Mouse (Mus musculus) kidney, postnatal 0 days (tissue): Measurements from ENCODE around the gene Zfp318. TPM values are rescaled to one million over a fixed set of nuclear protein-coding genes. Genes with fewer than 3 reads are reported as not detected.

Source experiments
- ATAC-seq: fragments of 200-750 bp; cut with Nextera tagmentation; replicated peaks from 2 replicates; pipeline ENCODE4 v1.8.0; 2017; ENCODE audit warnings: low read depth, moderate number of reproducible peaks, moderate TSS enrichment, moderate library complexity; ENCODE audit not compliant: low FRiP score
- DNase-seq: peaks from one replicate; pipeline ENCODE4 v3.0.0-alpha.2; 2016; ENCODE audit warnings: low spot score
- H3K27ac ChIP-seq: fragments of 300-500 bp; sonication (generic); 2 replicates; pipeline ENCODE4 v1.5.1; 2014; ENCODE audit warnings: mild to moderate bottlenecking
- H3K27me3 ChIP-seq: fragments of 300-500 bp; sonication (generic); 2 replicates; pipeline ENCODE4 v1.6.1; 2014; ENCODE audit warnings: low read length, mixed read lengths; ENCODE audit not compliant: insufficient read depth
- H3K36me3 ChIP-seq: fragments of 300-500 bp; sonication (generic); 2 replicates; pipeline ENCODE4 v1.6.1; 2014; ENCODE audit warnings: low read length, mixed read lengths; ENCODE audit not compliant: insufficient read depth
- H3K4me1 ChIP-seq: fragments of 300-500 bp; sonication (generic); replicated peaks from 2 replicates; pipeline ENCODE4 v1.6.1; 2014; ENCODE audit warnings: antibody characterized with exemption, low read length, mixed read lengths; ENCODE audit not compliant: insufficient read depth
- H3K4me2 ChIP-seq: fragments of 300-500 bp; sonication (generic); 2 replicates; pipeline ENCODE4 v1.6.1; 2014; ENCODE audit warnings: mild to moderate bottlenecking, low read length, moderate library complexity, mixed read lengths
- H3K4me3 ChIP-seq: fragments of 300-500 bp; sonication (generic); replicated peaks from 2 replicates; pipeline ENCODE4 v1.5.1; 2014; ENCODE audit warnings: low read depth, low read length
- H3K9ac ChIP-seq: fragments of 300-500 bp; sonication (generic); 2 replicates; pipeline ENCODE4 v1.6.1; 2014; ENCODE audit warnings: low read depth, low read length
- H3K9me3 ChIP-seq: fragments of 300-500 bp; sonication (generic); replicated peaks from 2 replicates; pipeline ENCODE4 v1.6.1; 2016; ENCODE audit warnings: low read length, inconsistent platforms, mixed read lengths
- CTCF ChIP-seq: IDR thresholded peaks from 2 replicates; pipeline ENCODE4 v1.5.1; 2016; ENCODE audit warnings: antibody characterized with exemption, low read depth, mild to moderate bottlenecking, moderate library complexity
- WGBS: fragments of 180-500 bp; shearing (Covaris S2); extraction: QIAGEN DNeasy Blood & Tissue Kit; methylation state at CpG from one replicate; pipeline ENCODE4 v1.1.7; 2014; 5-methylcytosine and 5-hydroxymethylcytosine counted together
- polyA plus RNA-seq: library from polyadenylated mRNA; unstranded; fragments of >200 nt; fragmentation: Nextera tagmentation; extraction: Ambion mirVana; gene quantifications from 2 replicates; pipeline ENCODE4 v1.2.1, GENCODE M21; 2015

Zfp318 gene
- 6.3 and 7.6 TPM in 2 replicates for polyA plus RNA-seq

DNA sequence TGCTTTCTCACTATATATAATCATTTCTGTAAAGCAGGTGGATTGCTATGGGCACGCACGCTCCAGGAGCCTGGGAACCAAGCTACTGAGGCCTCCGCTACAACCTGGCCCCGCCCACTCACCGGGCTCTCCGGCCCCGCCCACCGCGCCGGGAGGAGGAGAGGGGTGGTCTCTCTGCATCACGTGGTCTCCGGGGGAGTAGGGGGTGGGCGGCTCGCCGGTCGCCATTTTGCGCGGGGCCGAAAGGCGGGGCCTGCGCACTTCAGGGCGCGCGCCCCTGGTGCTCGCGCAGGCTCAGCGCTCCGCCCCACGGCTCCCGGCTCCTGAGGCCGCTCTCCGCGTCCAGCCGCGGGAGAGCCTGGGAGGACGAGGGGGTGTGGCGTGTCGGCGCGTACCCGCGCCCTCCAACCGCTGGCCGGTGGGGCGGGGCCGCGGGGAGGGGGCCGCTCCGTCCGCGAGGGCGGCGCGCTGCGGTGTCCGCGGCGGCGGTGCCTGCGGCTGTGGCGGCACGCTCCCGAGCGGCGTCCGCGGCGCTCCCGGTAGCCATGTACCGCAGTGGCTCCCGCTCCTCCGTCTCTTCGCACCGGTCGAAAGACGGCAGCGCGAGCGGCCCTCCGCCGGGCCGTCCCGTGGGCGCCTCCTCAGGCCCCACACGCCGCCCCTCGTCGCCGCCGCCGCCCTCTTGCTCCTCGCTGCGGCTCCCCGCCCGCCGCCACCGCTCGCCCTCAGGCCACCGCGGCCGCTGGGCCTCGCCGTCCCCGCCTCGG is at the start of gene Zfp318:
Zfp318 (plus strand) TSS at position 438 of the 767 bp plus-strand sequence.
- under 1% methylated on average over 61 of the region's 105 CpGs for WGBS

DNA sequence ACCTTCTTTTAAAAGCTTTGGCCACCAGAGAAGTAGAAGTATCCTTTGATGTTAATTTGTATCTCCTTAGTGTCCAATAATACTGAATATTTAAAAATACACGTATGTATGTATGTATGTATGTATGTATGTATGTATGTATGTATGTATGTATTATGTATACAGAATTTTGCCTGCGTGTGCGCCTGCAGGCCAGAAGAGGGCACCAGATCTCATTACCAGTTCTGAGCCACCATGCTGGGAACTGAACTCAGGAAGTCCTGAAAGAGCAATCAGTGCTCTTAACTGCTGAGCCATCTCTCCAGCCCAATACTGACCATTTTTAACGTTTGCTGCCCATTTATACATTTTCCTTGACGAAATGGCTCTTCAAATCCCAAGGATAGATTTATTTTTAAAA is 47.1 kb upstream of the Zfp318 start:
- no peak for ATAC-seq
- peak; percentile 65 for TF ChIP-seq CTCF
- H3K27ac ChIP-seq: no peak overlapping the region
- H3K27me3 ChIP-seq: no peaks in the 10 kb centered on the region
- H3K4me3 ChIP-seq: no peak overlapping the region
- no peaks in the 10 kb centered on the region for H3K4me1 ChIP-seq
- H3K4me2 ChIP-seq: no peak overlapping the region
- H3K36me3 ChIP-seq: no peaks in the 10 kb centered on the region
- no peaks in the 10 kb centered on the region for H3K9me3 ChIP-seq
- WGBS: 28% methylated on average over 5 of the region's 5 CpGs
- DNase-seq: no peak
- H3K9ac ChIP-seq: no peak overlapping the region

More for the DNA sequence above, at the start of gene Zfp318:
- Histone ChIP-seq H3K27ac (peak within 1 kb of the TSS; percentile 88), H3K4me3 (peak within 1 kb of the TSS; percentile 97), H3K4me2 (peak within 1 kb of the TSS; percentile 63), H3K27me3 (no peaks in the 10 kb centered on the region), H3K4me1 (peaks cover 5% of the 10 kb centered on the region; the same call in 1 of the 2 replicates), H3K9me3 (no peaks in the 10 kb centered on the region), H3K36me3 (0 out of 2 replicates have a peak, but pooled peaks cover 6% of the 10 kb centered on the region), H3K9ac (peak within 1 kb of the TSS; percentile 93)
- DNase-seq (peak; percentile 98), ATAC-seq (peak; percentile 99)
- TF ChIP-seq CTCF: peak; percentile 28

DNA sequence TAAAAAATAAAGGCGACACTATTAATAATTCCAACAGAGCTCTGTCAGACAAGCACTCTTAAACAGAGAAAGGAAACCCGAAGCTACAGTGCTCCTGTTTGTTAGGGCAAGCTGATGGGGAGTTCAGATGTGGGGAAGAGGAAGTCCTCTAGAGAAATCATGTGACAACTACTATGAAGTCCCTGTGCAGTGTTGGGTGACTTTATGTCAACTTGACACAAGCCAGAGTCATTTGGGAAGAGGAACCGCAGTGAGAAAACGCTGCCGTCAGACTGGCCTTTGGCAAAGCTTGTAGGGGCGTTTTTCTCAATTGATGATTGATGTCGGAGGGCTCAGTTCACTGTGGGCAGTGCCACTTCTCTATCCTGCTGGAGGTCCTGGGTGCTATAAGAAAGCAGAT is 42.3 kb upstream of the Zfp318 start:
- Histone ChIP-seq H3K4me1 (no peaks in the 10 kb centered on the region), H3K4me2 (no peak overlapping the region), H3K27me3 (no peaks in the 10 kb centered on the region), H3K9me3 (no peaks in the 10 kb centered on the region), H3K36me3 (no peaks in the 10 kb centered on the region), H3K9ac (no peak overlapping the region), H3K4me3 (no peak overlapping the region), H3K27ac (no peak overlapping the region)
- ATAC-seq (no peak), DNase-seq (no peak)
- no peak for TF ChIP-seq CTCF
- WGBS: 77% methylated on average over 7 of the region's 7 CpGs

DNA sequence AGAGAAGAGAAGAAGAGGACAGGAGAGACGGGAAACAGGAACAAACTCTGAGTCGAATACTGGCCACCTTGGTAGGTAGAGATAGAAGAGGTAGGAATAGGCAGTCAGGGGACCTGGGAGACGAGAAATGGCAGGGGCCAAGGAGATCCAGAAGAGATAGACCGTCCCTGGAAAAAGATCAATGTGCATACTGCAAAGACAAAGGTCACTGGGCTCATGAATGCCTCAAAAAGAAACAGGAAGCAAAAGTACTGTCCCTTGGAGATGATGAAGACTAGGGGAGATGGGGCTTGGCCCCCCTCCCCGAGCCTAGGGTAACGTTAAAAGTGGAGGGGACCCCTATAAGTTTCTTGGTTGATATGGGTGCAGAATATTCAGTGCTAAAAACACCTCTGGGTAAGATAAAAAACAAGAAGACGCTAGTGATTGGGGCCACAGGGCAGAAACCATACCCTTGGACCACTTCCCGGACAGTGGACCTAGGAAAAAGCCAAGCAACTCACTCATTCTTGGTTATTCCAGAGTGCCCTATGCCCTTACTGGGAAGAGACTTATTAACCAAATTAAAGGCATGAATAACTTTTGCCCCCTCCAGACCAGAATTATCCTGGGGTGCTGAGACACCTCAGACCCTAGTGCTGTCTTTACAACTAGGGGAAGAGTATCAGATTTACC is 32.4 kb upstream of the Zfp318 start:
- no peak overlapping the region for H3K4me2 ChIP-seq
- no peak overlapping the region for H3K27ac ChIP-seq
- H3K27me3 ChIP-seq: no peaks in the 10 kb centered on the region
- no peaks in the 10 kb centered on the region; the same call in 1 of the 2 replicates for H3K9me3 ChIP-seq
- 83% methylated on average over 8 of the region's 8 CpGs for WGBS
- H3K4me3 ChIP-seq: no peak overlapping the region
- no peak overlapping the region for H3K9ac ChIP-seq
- no peaks in the 10 kb centered on the region for H3K36me3 ChIP-seq
- DNase-seq (no peak), ATAC-seq (no peak)
- no peak for TF ChIP-seq CTCF
- H3K4me1 ChIP-seq: no peaks in the 10 kb centered on the region

DNA sequence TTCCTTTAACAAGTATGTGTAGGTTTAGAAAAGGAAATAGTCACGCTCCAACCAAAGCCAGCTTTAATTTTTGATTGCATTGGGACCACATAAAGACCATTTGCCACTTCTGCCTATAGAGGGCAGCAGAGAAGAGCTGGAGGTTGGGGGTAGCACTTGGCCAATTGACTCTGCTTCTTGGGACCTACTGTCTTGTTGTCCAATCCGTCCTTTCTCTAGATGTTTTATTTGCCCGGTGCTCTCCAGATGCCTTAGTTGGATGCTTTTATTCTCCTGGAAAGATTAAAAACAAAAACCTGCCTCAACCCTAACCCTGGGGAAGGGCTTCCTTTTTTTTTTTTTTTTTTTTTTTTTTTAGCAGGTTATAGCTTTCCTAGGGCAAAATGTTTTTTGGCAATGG is 11.7 kb upstream of the Zfp318 start:
- no peak overlapping the region for H3K4me3 ChIP-seq
- DNase-seq: no peak
- no peak overlapping the region for H3K9ac ChIP-seq
- no peak for ATAC-seq
- no peaks in the 10 kb centered on the region for H3K9me3 ChIP-seq
- TF ChIP-seq CTCF: peak; percentile 54
- no peak overlapping the region for H3K4me2 ChIP-seq
- 75% methylated on average over 3 of the region's 3 CpGs for WGBS
- no peaks in the 10 kb centered on the region for H3K36me3 ChIP-seq
- H3K4me1 ChIP-seq: no peaks in the 10 kb centered on the region
- no peaks in the 10 kb centered on the region for H3K27me3 ChIP-seq
- H3K27ac ChIP-seq: no peak overlapping the region

DNA sequence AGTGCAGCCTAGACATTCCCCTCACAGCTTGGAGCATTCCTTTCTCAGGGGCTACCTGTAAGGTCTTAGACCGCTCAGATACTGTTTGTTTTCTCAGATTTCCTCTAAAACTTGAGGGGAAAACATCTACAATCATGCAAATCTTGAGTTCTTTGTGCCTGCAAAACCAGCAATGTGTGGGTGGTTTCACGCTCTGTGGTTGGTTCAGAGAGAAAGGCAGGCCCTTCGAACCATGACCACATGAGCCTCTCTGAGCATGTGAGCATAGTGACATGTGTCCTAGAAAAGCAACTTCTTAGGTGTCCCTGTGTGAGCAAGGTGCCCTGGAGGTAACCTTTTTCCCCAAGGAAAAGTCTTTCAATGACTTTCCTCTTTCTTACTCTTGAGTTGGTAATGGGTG is 5.0 kb upstream of the Zfp318 start:
- H3K36me3 ChIP-seq: no peaks in the 10 kb centered on the region
- H3K27ac ChIP-seq: no peak overlapping the region
- H3K9ac ChIP-seq: no peak overlapping the region
- WGBS: 80% methylated on average over 3 of the region's 3 CpGs
- ATAC-seq: no peak
- no peak for TF ChIP-seq CTCF
- no peak overlapping the region for H3K4me2 ChIP-seq
- no peaks in the 10 kb centered on the region for H3K27me3 ChIP-seq
- DNase-seq: no peak
- no peaks in the 10 kb centered on the region for H3K9me3 ChIP-seq
- no peak overlapping the region for H3K4me3 ChIP-seq
- H3K4me1 ChIP-seq: no peaks in the 10 kb centered on the region
